Mouse (Mus musculus) embryonic fibroblast, embryonic 13.5 days (primary cell): ENCODE results near the gene Uhrf1.

ENCODE experiments used
- CTCF ChIP-seq: IDR thresholded peaks from 2 replicates; pipeline ENCODE4 v1.5.1; 2011; ENCODE audit warnings: mild to moderate bottlenecking, control low read depth, low read length, moderate library complexity, borderline replicate concordance; ENCODE audit not compliant: insufficient read depth
- POLR2A ChIP-seq: IDR thresholded peaks from 2 replicates; pipeline ENCODE4 v1.6.1; 2011; ENCODE audit warnings: low read depth, mild to moderate bottlenecking, control low read depth, low read length, moderate library complexity

- TF ChIP-seq CTCF: no peak
- no peak for TF ChIP-seq POLR2A
Observed at GRCm38 (mm10) chr17:56371029-56371660, 68.0 kb downstream of the Uhrf1 start.
